Mouse (Mus musculus) gastrocnemius, postnatal 10 days (tissue): ENCODE results near the gene Tmem128. TPM values are rescaled to one million over a fixed set of nuclear protein-coding genes. Genes with fewer than 3 reads are reported as not detected.
A peak's percentile ranks its signal among the peaks of the same experiment; 100 is the strongest.

Experiments used
- DNase-seq: peaks from one replicate; pipeline ENCODE4 v3.0.0; 2021; ENCODE audit warnings: mixed read lengths
- total RNA-seq, 2 experiments: library from RNA; stranded (reverse); gene quantifications; 2 replicates each; pipeline ENCODE4 v1.2.3; 2021

Gene Tmem128
- total RNA-seq, 2 experiments from 2014 or later, result 12.1 to 16.4 TPM

GRCm38 (mm10) chr5:38277936-38278600, 18.1 kb downstream of the Tmem128 start:
- no peak for DNase-seq

GRCm38 (mm10) chr5:38280075-38280474, 20.1 kb downstream of the Tmem128 start:
- no peak for DNase-seq

- no peak for DNase-seq
These were observed 25.7 kb downstream of the Tmem128 start for GRCm38 (mm10) chr5:38285724-38286123.

- DNase-seq, result no peak
These were observed 28.5 kb downstream of the Tmem128 start for GRCm38 (mm10) chr5:38288476-38288875.

GRCm38 (mm10) chr5:38301761-38302411, 41.9 kb downstream of the Tmem128 start:
- DNase-seq, result no peak

GRCm38 (mm10) chr5:38302651-38303050, 42.7 kb downstream of the Tmem128 start:
- no peak for DNase-seq

- DNase-seq, result no peak
These were observed 45.3 kb downstream of the Tmem128 start for GRCm38 (mm10) chr5:38305241-38305640.

GRCm38 (mm10) chr5:38307255-38308101, 47.5 kb downstream of the Tmem128 start:
- peak; percentile 92 for DNase-seq

- peak; percentile 42 for DNase-seq
These were observed 48.9 kb downstream of the Tmem128 start for GRCm38 (mm10) chr5:38308873-38309272.

GRCm38 (mm10) chr5:38309795-38310194, 49.8 kb downstream of the Tmem128 start:
- no peak for DNase-seq

Other genes starting within 250 kb of the Tmem128 start
- 10 to 100 TPM; 15.5 to 18.3 TPM for gene Stx18, start 221.4 kb upstream of the Tmem128 start, total RNA-seq
- 10 to 100 TPM; 12.9 to 15.4 TPM for gene Nsg1, start 100.3 kb upstream of the Tmem128 start, total RNA-seq
- 1 to 10 TPM; 3.7 to 6.3 TPM for gene Zbtb49, start 39.7 kb upstream of the Tmem128 start, total RNA-seq
- 10 to 100 TPM; 15.4 to 16.2 TPM for gene Lyar, start 39.7 kb upstream of the Tmem128 start, total RNA-seq
- gene Otop1, start 15.8 kb downstream of the Tmem128 start, total RNA-seq, result under 1 TPM; 0.47 TPM
- gene Drd5, start 59.2 kb downstream of the Tmem128 start, total RNA-seq, result not detected
- 1 to 10 TPM; 1.2 to 1.5 TPM for gene Slc2a9, start 243.0 kb downstream of the Tmem128 start, total RNA-seq